Mouse (Mus musculus) lung, postnatal 14 days (tissue): ENCODE data around the gene Tnfrsf13b.

ENCODE experiments used
- DNase-seq: peaks from one replicate; pipeline ENCODE4 v3.0.0; 2021

Tnfrsf13b gene

GRCm38 (mm10) chr11:61126606-61127355 is at the start of gene Tnfrsf13b:
Gene Tnfrsf13b, plus strand, starts transcription at chr11:61126755.
- no peak for DNase-seq

- DNase-seq: no peak
Observed at GRCm38 (mm10) chr11:61081624-61082023, 44.9 kb upstream of the Tnfrsf13b start.

- no peak for DNase-seq
Observed at GRCm38 (mm10) chr11:61090195-61090594, 36.4 kb upstream of the Tnfrsf13b start.

- DNase-seq: no peak
Observed at GRCm38 (mm10) chr11:61091192-61091591, 35.4 kb upstream of the Tnfrsf13b start.

GRCm38 (mm10) chr11:61091642-61092262 is 34.8 kb upstream of the Tnfrsf13b start:
- peak; percentile 80 for DNase-seq

GRCm38 (mm10) chr11:61098046-61098445 is 28.5 kb upstream of the Tnfrsf13b start:
- no peak for DNase-seq

GRCm38 (mm10) chr11:61102397-61103339 is 23.9 kb upstream of the Tnfrsf13b start:
- no peak for DNase-seq

- DNase-seq: peak; percentile 95
Observed at GRCm38 (mm10) chr11:61104241-61104901, 22.2 kb upstream of the Tnfrsf13b start.

- DNase-seq: no peak
Observed at GRCm38 (mm10) chr11:61108911-61109361, 17.6 kb upstream of the Tnfrsf13b start.

GRCm38 (mm10) chr11:61109707-61110106 is 16.8 kb upstream of the Tnfrsf13b start:
- DNase-seq: no peak

GRCm38 (mm10) chr11:61110113-61110512 is 16.4 kb upstream of the Tnfrsf13b start:
- no peak for DNase-seq

GRCm38 (mm10) chr11:61110928-61111327 is 15.6 kb upstream of the Tnfrsf13b start:
- DNase-seq: no peak

- no peak for DNase-seq
Observed at GRCm38 (mm10) chr11:61111472-61111871, 15.1 kb upstream of the Tnfrsf13b start.

GRCm38 (mm10) chr11:61112323-61112995 is 14.1 kb upstream of the Tnfrsf13b start:
- DNase-seq: no peak

GRCm38 (mm10) chr11:61116226-61116625 is 10.3 kb upstream of the Tnfrsf13b start:
- no peak for DNase-seq

GRCm38 (mm10) chr11:61119996-61120583 is 6.5 kb upstream of the Tnfrsf13b start:
- no peak for DNase-seq

GRCm38 (mm10) chr11:61122283-61122768 is 4.2 kb upstream of the Tnfrsf13b start:
- DNase-seq: no peak

- no peak for DNase-seq
Observed at GRCm38 (mm10) chr11:61122769-61123288, 3.7 kb upstream of the Tnfrsf13b start.

- DNase-seq: no peak
Observed at GRCm38 (mm10) chr11:61123886-61124285, 2.7 kb upstream of the Tnfrsf13b start.

GRCm38 (mm10) chr11:61125970-61126369 is 585 bp upstream of the Tnfrsf13b start:
- no peak for DNase-seq

GRCm38 (mm10) chr11:61127421-61128055 is 983 bp downstream of the Tnfrsf13b start:
- DNase-seq: no peak
